Mouse (Mus musculus): ENCODE data around the gene Smarcad1. TPM values are rescaled to one million over a fixed set of nuclear protein-coding genes. Genes with fewer than 3 reads are reported as not detected.
A peak's percentile ranks its signal among the peaks of the same experiment; 100 is the strongest.
"Not testable (repeated sequence)": the region's sequence is repeated elsewhere in the genome, so short reads cannot be mapped to it uniquely, and the experiment has no call there.

The Smarcad1 gene
- 12.6 and 13.9 TPM in 2 replicates for polyA plus RNA-seq (2012; rRNA removed)

- peak within 1 kb of the TSS; percentile 98 for H3K27ac ChIP-seq (ENCODE audit: insufficient read depth, low read depth, low read length)
- H3K36me3 ChIP-seq (ENCODE audit: control insufficient read depth, insufficient read depth, low read length) = no peaks in the 10 kb centered on the region; the same call in 1 of the 2 replicates
- peak within 1 kb of the TSS; percentile 99 for H3K4me3 ChIP-seq (ENCODE audit: insufficient read depth, low read depth, low read length)
- WGBS = under 1% methylated on average over 81 of the region's 81 CpGs
- peak; percentile 95 for DNase-seq
- TF ChIP-seq CTCF (conservative IDR thresholded peaks at IDR 0.05; ENCODE audit: insufficient read depth, insufficient read length, low read depth, low read length) (no peak), POLR2A (IDR thresholded peaks at IDR 0.05; ENCODE audit: low read depth, low read length) (peak; percentile 21)
- no peaks in the 10 kb centered on the region for H3K27me3 ChIP-seq (replicated peaks; ENCODE audit: control insufficient read depth, insufficient read depth, low read length)
- peaks cover 7% of the 10 kb centered on the region; the same call in 1 of the 2 replicates for H3K4me1 ChIP-seq (ENCODE audit: control insufficient read depth, insufficient read depth, low read length)
These were observed at the start of gene Smarcad1 for GRCm38 (mm10) chr6:65042491-65043171. Gene Smarcad1, plus strand, starts transcription at chr6:65042583.

DNA sequence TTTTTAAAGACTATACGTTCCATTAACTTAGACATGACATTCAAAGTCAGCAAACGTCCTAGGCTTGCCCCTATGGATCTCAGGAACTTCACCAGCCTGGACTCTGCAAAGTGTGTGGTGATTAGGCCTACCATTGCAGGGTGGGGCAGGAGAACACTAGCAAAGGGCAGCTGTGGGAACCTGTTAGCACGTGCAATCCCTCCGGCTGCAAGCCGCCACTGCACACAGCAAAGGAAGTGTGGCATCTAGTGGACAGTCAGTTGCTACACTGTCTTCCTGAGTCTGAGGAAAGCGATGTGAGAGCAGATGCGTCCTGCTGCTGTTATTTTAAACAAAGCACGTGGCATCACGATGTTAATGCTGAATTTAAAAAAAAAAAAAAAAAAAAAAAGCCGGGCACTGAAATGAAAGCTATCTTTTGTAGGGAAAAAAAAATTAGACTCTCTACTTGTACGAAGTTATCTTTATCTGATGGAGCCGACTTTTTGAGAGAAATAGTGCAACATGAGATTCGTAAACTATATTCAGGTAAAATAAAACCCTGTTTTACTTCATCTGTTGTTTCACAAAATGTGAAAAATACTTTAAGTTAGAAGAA is 45.5 kb upstream of the Smarcad1 start:
- H3K36me3 ChIP-seq (ENCODE audit: control insufficient read depth, insufficient read depth, low read length) = no peaks in the 10 kb centered on the region
- TF ChIP-seq CTCF (conservative IDR thresholded peaks at IDR 0.05; ENCODE audit: insufficient read depth, insufficient read length, low read depth, low read length) = no peak; the same call in 1 of the 2 replicates
- TF ChIP-seq POLR2A (IDR thresholded peaks at IDR 0.05; ENCODE audit: low read depth, low read length) = no peak
- no peak for DNase-seq
- H3K4me3 ChIP-seq (ENCODE audit: insufficient read depth, low read depth, low read length) = no peak overlapping the region
- no peaks in the 10 kb centered on the region for H3K4me1 ChIP-seq (ENCODE audit: control insufficient read depth, insufficient read depth, low read length)
- no peak overlapping the region for H3K27ac ChIP-seq (ENCODE audit: insufficient read depth, low read depth, low read length)
- whole genome bisulfite sequencing = 38% methylated on average over 13 of the region's 13 CpGs
- no peaks in the 10 kb centered on the region for H3K27me3 ChIP-seq (replicated peaks; ENCODE audit: control insufficient read depth, insufficient read depth, low read length)

- H3K27me3 ChIP-seq (replicated peaks; ENCODE audit: control insufficient read depth, insufficient read depth, low read length) = no peaks in the 10 kb centered on the region
- H3K27ac ChIP-seq (ENCODE audit: insufficient read depth, low read depth, low read length) = no peak overlapping the region
- 89% methylated on average over 2 of the region's 2 CpGs for WGBS
- H3K36me3 ChIP-seq (ENCODE audit: control insufficient read depth, insufficient read depth, low read length) = no peaks in the 10 kb centered on the region
- no peak overlapping the region for H3K4me3 ChIP-seq (ENCODE audit: insufficient read depth, low read depth, low read length)
- no peaks in the 10 kb centered on the region for H3K4me1 ChIP-seq (ENCODE audit: control insufficient read depth, insufficient read depth, low read length)
- TF ChIP-seq CTCF (conservative IDR thresholded peaks at IDR 0.05; ENCODE audit: insufficient read depth, insufficient read length, low read depth, low read length) (no peak), POLR2A (IDR thresholded peaks at IDR 0.05; ENCODE audit: low read depth, low read length) (no peak)
- DNase-seq = no peak
These were observed 44.6 kb upstream of the Smarcad1 start for GRCm38 (mm10) chr6:64997805-64998204.

DNA sequence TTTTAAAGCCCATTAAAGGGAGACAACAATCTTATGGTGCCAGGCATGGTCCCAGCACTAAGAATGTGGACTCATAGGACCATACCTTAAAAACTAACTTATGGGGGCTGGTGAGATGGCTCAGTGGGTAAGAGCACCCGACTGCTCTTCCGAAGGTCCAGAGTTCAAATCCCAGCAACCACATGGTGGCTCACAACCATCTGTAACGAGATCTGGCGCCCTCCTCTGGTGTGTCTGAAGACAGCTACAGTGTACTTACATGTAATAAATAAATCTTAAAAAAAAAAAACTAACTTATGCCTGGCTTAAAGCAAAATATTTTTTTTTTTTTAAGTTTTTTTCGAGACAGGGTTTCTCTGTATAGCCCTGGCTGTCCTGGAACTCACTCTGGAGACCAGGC is 41.6 kb upstream of the Smarcad1 start:
- H3K27me3 ChIP-seq (replicated peaks; ENCODE audit: control insufficient read depth, insufficient read depth, low read length); H3K27ac ChIP-seq (ENCODE audit: insufficient read depth, low read depth, low read length); H3K36me3 ChIP-seq (ENCODE audit: control insufficient read depth, insufficient read depth, low read length); H3K4me1 ChIP-seq (ENCODE audit: control insufficient read depth, insufficient read depth, low read length); H3K4me3 ChIP-seq (ENCODE audit: insufficient read depth, low read depth, low read length): not testable (repeated sequence)
- 67% methylated on average over 5 of the region's 5 CpGs for WGBS
- DNase-seq = peak; percentile 11

DNA sequence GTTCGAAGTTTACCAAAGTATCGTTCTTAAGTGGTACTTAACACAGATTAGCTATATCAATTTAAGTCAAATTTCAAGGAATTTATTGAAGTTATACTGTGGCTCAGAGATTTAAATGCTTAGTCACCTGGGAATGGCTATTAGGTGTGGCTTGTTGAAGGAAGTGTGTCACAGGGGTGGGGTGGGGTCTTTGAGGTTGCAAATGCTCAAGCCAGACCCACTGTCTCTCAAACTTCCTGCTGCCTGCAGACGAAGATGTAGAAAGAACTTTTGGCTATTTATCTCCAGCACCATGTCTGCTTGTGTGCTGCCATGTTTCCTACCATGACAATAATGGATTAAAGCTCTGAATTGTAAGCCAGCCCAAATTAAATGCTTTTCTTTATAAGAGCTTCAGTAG is 40.2 kb upstream of the Smarcad1 start:
- no peak for DNase-seq
- H3K27me3 ChIP-seq (replicated peaks; ENCODE audit: control insufficient read depth, insufficient read depth, low read length) = no peaks in the 10 kb centered on the region
- H3K4me3 ChIP-seq (ENCODE audit: insufficient read depth, low read depth, low read length) = no peak overlapping the region
- H3K4me1 ChIP-seq (ENCODE audit: control insufficient read depth, insufficient read depth, low read length) = no peaks in the 10 kb centered on the region
- no peak for TF ChIP-seq CTCF (conservative IDR thresholded peaks at IDR 0.05; ENCODE audit: insufficient read depth, insufficient read length, low read depth, low read length)
- no peak for TF ChIP-seq POLR2A (IDR thresholded peaks at IDR 0.05; ENCODE audit: low read depth, low read length)
- no peak overlapping the region for H3K27ac ChIP-seq (ENCODE audit: insufficient read depth, low read depth, low read length)
- H3K36me3 ChIP-seq (ENCODE audit: control insufficient read depth, insufficient read depth, low read length) = no peaks in the 10 kb centered on the region
- WGBS = 75% methylated on average over 3 of the region's 3 CpGs

DNA sequence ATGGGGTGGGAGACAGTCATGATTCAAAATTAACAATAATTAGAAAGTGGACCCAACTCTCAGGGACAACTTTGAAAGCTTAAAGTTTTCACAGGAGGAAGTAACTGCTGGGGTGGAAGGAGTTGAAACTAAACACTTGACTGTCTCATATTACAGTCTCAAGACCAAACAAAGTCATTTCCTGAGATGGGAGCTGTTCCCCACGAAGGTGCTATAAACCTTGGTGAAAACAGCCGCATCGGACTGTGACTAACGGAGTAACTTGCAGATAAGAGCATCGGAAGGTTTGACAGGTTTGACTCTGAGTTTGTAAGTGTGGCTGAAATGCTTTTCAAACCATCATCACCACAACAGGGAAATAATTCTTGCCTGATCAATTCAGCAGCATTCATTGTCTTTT is 33.5 kb upstream of the Smarcad1 start:
- TF ChIP-seq POLR2A (IDR thresholded peaks at IDR 0.05; ENCODE audit: low read depth, low read length) (no peak), CTCF (conservative IDR thresholded peaks at IDR 0.05; ENCODE audit: insufficient read depth, insufficient read length, low read depth, low read length) (no peak)
- 4% methylated on average over 5 of the region's 5 CpGs for WGBS

DNA sequence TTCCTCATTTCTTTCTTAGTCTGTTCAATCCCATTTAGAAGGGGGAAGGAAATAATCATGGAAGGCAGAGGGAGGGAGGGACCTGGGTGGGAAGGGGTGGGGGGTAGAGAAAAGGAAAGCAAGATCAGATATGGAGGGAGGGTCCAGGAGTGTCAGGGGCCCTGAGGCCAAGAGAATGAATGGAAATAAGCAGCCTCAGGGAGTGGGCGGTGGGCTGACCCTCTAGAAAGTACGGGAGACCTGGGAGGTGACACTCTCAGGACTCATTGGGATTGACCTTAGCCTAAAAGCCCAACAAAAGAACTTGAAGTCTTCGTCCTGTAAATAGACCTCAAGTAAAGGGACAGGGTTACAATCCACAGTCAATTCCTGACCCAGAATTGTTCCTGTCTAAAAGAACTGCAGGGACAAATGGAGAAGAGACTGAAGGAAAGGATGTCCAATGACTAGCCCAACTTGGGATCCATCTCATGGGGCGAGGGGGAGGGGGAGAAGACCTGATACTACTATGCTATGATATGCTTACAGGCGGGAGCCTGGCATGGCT is 30.9 kb upstream of the Smarcad1 start:
- TF ChIP-seq CTCF (conservative IDR thresholded peaks at IDR 0.05; ENCODE audit: insufficient read depth, insufficient read length, low read depth, low read length) (no peak), POLR2A (IDR thresholded peaks at IDR 0.05; ENCODE audit: low read depth, low read length) (no peak)
- H3K4me3 ChIP-seq (ENCODE audit: insufficient read depth, low read depth, low read length) = no peak overlapping the region
- no peak overlapping the region for H3K27ac ChIP-seq (ENCODE audit: insufficient read depth, low read depth, low read length)
- no peak for DNase-seq
- H3K36me3 ChIP-seq (ENCODE audit: control insufficient read depth, insufficient read depth, low read length) = no peaks in the 10 kb centered on the region
- 85% methylated on average over 5 of the region's 5 CpGs for WGBS
- H3K4me1 ChIP-seq (ENCODE audit: control insufficient read depth, insufficient read depth, low read length) = no peaks in the 10 kb centered on the region
- no peaks in the 10 kb centered on the region for H3K27me3 ChIP-seq (replicated peaks; ENCODE audit: control insufficient read depth, insufficient read depth, low read length)

More for the DNA sequence above, 33.5 kb upstream of the Smarcad1 start:
- H3K27me3 ChIP-seq (replicated peaks; ENCODE audit: control insufficient read depth, insufficient read depth, low read length) = no peaks in the 10 kb centered on the region
- no peak overlapping the region for H3K4me3 ChIP-seq (ENCODE audit: insufficient read depth, low read depth, low read length)
- no peaks in the 10 kb centered on the region for H3K4me1 ChIP-seq (ENCODE audit: control insufficient read depth, insufficient read depth, low read length)
- H3K27ac ChIP-seq (ENCODE audit: insufficient read depth, low read depth, low read length) = no peak overlapping the region
- DNase-seq = no peak
- H3K36me3 ChIP-seq (ENCODE audit: control insufficient read depth, insufficient read depth, low read length) = no peaks in the 10 kb centered on the region

All from kidney, adult 2 months (tissue).